Mouse (Mus musculus) lung, postnatal 0 days (tissue): ENCODE measurements around the gene Elmsan1.

Experiments
- CTCF ChIP-seq: IDR thresholded peaks from 2 replicates; pipeline ENCODE4 v1.5.1; 2016; ENCODE audit warnings: antibody characterized with exemption, mild to moderate bottlenecking
- EP300 ChIP-seq: IDR thresholded peaks from 2 replicates; pipeline ENCODE4 v1.6.1; 2016; ENCODE audit warnings: antibody characterized with exemption, mild to moderate bottlenecking, control low read depth

DNA sequence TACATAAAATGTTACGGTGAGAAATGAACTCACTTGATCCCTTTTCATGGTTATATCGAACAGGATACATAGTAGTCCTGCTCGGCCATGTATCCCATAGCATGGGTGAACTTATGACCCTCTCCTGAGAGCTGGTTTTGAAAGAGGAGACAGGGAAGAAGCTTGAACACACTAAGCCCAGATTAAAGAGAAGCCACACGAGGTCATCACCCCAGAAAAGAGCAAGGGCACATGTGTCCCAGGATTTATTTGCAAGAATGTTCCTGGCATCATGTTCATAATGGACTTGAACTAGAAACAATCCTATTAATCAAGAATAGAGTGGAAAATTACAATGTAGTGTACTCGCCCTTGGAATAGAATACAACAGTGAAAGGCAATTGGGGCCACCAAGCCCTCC, 36.2 kb upstream of the Elmsan1 start:
- TF ChIP-seq CTCF = no peak
- no peak for TF ChIP-seq EP300
